ENCODE assay signal across 8 mouse cellular contexts in genomic region chr19:60466953-60467570, GRCm38 (mm10). TPM values are rescaled to one million over a fixed set of nuclear protein-coding genes. Genes with fewer than 3 reads are reported as not detected.
DNase-seq lines count a peak whose midpoint lies in the region; ATAC-seq and TF ChIP-seq lines count a peak whose summit lies in the region.

No protein-coding gene starts in this region.

- TF ChIP-seq POLR2A in heart, adult 2 months (IDR thresholded peaks at IDR 0.05; ENCODE audit: insufficient read depth, low read depth, low read length): no peak

- no peak overlapping the region for H3K9ac ChIP-seq in heart, adult 2 months (ENCODE audit: low read depth, low read length)
- no peak overlapping the region for H3K9ac ChIP-seq in midbrain, postnatal 0 days (replicated peaks; ENCODE audit: low read length, poor library complexity, severe bottlenecking)

- peak; percentile 78 for ATAC-seq in midbrain, postnatal 0 days (ENCODE audit: low FRiP score)

- H3K27me3 ChIP-seq in heart, adult 2 months (ENCODE audit: control insufficient read depth, insufficient read depth, low read length): peaks cover 20% of the 10 kb centered on the region
- peaks cover 19% of the 10 kb centered on the region for H3K27me3 ChIP-seq in midbrain, postnatal 0 days (ENCODE audit: insufficient read depth, low read length)

- H3K4me3 ChIP-seq in heart, adult 2 months: no peak overlapping the region
- H3K4me3 ChIP-seq in midbrain, postnatal 0 days (ENCODE audit: low read depth, low read length): peak overlapping the region; percentile 37

- H3K79me2 ChIP-seq in heart, adult 2 months (replicated peaks; ENCODE audit: control insufficient read depth, insufficient read depth, low read length): no peaks in the 10 kb centered on the region

- peak; percentile 76 for TF ChIP-seq CTCF in heart, adult 2 months (IDR thresholded peaks at IDR 0.05)
- TF ChIP-seq CTCF in midbrain, postnatal 0 days (IDR thresholded peaks at IDR 0.05): peak; percentile 81

- H3K4me2 ChIP-seq in midbrain, postnatal 0 days (ENCODE audit: low read depth, low read length, poor library complexity, severe bottlenecking): peak overlapping the region; percentile 69

- H3K4me1 ChIP-seq in heart, adult 2 months (ENCODE audit: control insufficient read depth, insufficient read depth, low read length): no peaks in the 10 kb centered on the region; the same call in 1 of the 2 replicates
- peaks cover 6% of the 10 kb centered on the region; the same call in 1 of the 2 replicates for H3K4me1 ChIP-seq in midbrain, postnatal 0 days (ENCODE audit: insufficient read depth, low read length)

- H3K36me3 ChIP-seq in heart, adult 2 months (ENCODE audit: control insufficient read depth, insufficient read depth, low read length): no peaks in the 10 kb centered on the region; the same call in 1 of the 2 replicates
- H3K36me3 ChIP-seq in midbrain, postnatal 0 days (ENCODE audit: insufficient read depth, low read length): no peaks in the 10 kb centered on the region

- no peak for TF ChIP-seq EP300 in heart, adult 2 months (IDR thresholded peaks at IDR 0.05; ENCODE audit: insufficient read depth, low read depth, low read length)

- H3K27ac ChIP-seq in heart, adult 2 months: no peak overlapping the region
- H3K27ac ChIP-seq in midbrain, postnatal 0 days (ENCODE audit: low read depth, low read length): no peak overlapping the region

- intact Hi-C loops in heart, adult 2 months (cut with DNase I): loop anchor here (2.0 to 5.0 kb wide), 2 partner anchors 85 to 142 kb away; no protein-coding TSS in a partner anchor

- no peaks in the 10 kb centered on the region for H3K9me3 ChIP-seq in midbrain, postnatal 0 days (ENCODE audit: low read length)

- WGBS in heart, adult 2 months: 5% methylated on average over 41 of the region's 41 CpGs
- 2% methylated on average over 41 of the region's 41 CpGs for WGBS in midbrain, postnatal 0 days

- DNase-seq in heart, adult 11 months: peak; percentile 93
- DNase-seq in heart, adult 8-10 months (ENCODE audit: low spot score): no peak
- peak; percentile 51 for DNase-seq in embryo, embryonic 11.5 days (ENCODE audit: low read depth, low spot score)
- peak; percentile 55 to 57 for DNase-seq in heart, adult 2 months
- DNase-seq in kidney, adult 8-10 months: peak; percentile 4 to 60
- DNase-seq in liver: peak; percentile 62
- DNase-seq in midbrain, postnatal 0 days (ENCODE audit: low spot score): peak; percentile 82
- DNase-seq in spleen, postnatal 36 days (ENCODE audit: low spot score in 2 of 2): peak; percentile 36 to 37

RNA-seq across cellular contexts. Expression of gene Prlhr, which starts 1.0 kb away (rescaled TPM):
- not detected for total RNA-seq in heart, adult 8-10 months (2022)
- total RNA-seq in heart, adult 2 months (2021): not detected
- polyA plus RNA-seq in heart, adult 2 months (2012; rRNA removed): 0.09 TPM in 1 of 2 replicates, not detected in the other
- 6.7 and 9.7 TPM in 2 replicates for total RNA-seq in midbrain, postnatal 0 days (2014; rRNA removed)
- polyA plus RNA-seq in midbrain, postnatal 0 days (2015; fragmentation: Nextera tagmentation; extraction: Ambion mirVana): 0.38 and 0.41 TPM in 2 replicates
